Mouse (Mus musculus): ENCODE measurements around the gene Tbc1d14. TPM values are rescaled to one million over a fixed set of nuclear protein-coding genes. Genes with fewer than 3 reads are reported as not detected.

Tbc1d14 gene
- polyA plus RNA-seq, 1 experiment from 2014 or later, result 57.3 TPM

GRCm38 (mm10) chr5:36560490-36560889 lies 32.6 kb downstream of the Tbc1d14 start:
- Histone ChIP-seq H3K4me1 (no peaks in the 10 kb centered on the region), H3K4me2 (replicated peaks) (no peak overlapping the region), H3K9ac (no peak overlapping the region), H3K27ac (no peak overlapping the region), H3K9me3 (no peaks in the 10 kb centered on the region), H3K36me3 (no peaks in the 10 kb centered on the region), H3K4me3 (no peak overlapping the region), H3K27me3 (replicated peaks) (no peaks in the 10 kb centered on the region)
- no peak for ATAC-seq (ENCODE audit: low FRiP score, low read depth)
- 95% methylated on average over 4 of the region's 4 CpGs for WGBS

DNA sequence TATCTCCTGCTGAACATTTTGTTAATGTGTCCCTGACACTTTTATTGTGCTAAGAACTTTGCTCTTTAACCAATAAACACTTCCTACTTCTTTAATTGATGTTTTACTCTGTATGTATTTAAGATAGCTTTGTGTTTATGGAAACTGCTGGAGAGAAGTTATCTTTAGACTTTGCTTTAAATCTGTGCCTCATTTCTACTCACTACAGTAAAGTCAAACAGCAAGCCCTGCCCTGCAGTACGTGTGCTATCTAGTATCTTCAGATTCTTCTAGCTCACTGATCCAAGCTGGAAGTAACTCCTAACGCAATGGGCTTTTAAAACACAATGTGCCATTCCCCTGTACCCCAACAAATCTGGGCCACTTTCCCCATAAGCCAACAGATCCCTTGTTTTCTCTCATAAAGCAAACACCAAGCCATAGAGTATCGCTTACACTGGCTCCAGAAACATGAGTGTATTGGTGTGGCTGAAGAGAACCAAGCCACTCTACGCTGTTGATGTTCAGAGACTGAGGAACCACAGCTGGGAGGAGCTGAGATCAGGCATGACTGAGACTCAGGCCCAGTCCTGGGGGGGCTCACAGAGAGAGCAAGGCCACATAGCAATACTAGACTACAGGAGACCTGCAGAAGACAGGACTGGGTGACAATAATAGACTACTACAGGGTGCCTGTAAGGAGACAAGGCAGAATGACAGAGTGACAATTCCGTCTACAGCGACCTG lies 33.4 kb downstream of the Tbc1d14 start:
- Histone ChIP-seq H3K4me1 (no peaks in the 10 kb centered on the region), H3K4me2 (replicated peaks) (no peak overlapping the region), H3K9me3 (no peaks in the 10 kb centered on the region), H3K4me3 (no peak overlapping the region), H3K27ac (no peak overlapping the region), H3K9ac (no peak overlapping the region), H3K27me3 (replicated peaks) (no peaks in the 10 kb centered on the region), H3K36me3 (no peaks in the 10 kb centered on the region)
- 92% methylated on average over 6 of the region's 6 CpGs for WGBS
- ATAC-seq (ENCODE audit: low FRiP score, low read depth), result no peak

DNA sequence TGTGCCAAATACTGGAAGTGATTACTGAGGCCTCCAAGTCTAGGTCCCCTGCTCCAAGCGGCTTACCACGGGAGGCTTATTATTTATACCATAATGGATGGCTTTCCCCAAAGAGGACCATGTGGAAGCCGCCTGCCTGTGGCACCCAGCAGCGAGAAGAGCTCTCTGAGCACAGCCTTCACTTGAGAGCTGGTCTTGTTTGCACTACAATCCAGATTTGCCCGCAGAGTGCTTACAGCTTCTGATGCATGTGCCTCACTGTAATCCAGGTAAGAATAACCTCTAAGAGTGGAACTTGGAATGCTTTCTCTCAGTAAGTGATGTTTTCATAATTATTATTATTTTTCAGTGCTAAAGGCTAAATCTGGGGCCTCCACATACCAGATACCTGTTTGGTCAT lies 34.0 kb downstream of the Tbc1d14 start:
- no peaks in the 10 kb centered on the region for H3K9me3 ChIP-seq

GRCm38 (mm10) chr5:36558526-36558925 lies 34.5 kb downstream of the Tbc1d14 start:
- no peak overlapping the region for H3K4me3 ChIP-seq
- H3K9ac ChIP-seq, result no peak overlapping the region
- H3K9me3 ChIP-seq, result no peaks in the 10 kb centered on the region
- no peak for ATAC-seq (ENCODE audit: low FRiP score, low read depth)
- H3K36me3 ChIP-seq, result no peaks in the 10 kb centered on the region
- no peak overlapping the region for H3K4me2 ChIP-seq (replicated peaks)
- H3K27me3 ChIP-seq (replicated peaks), result no peaks in the 10 kb centered on the region
- no peaks in the 10 kb centered on the region for H3K4me1 ChIP-seq
- H3K27ac ChIP-seq, result no peak overlapping the region
- 86% methylated on average over 2 of the region's 2 CpGs for WGBS

More for the DNA sequence above, 34.0 kb downstream of the Tbc1d14 start:
- 82% methylated on average over 5 of the region's 5 CpGs for whole genome bisulfite sequencing
- H3K27me3 ChIP-seq (replicated peaks), result no peaks in the 10 kb centered on the region
- H3K27ac ChIP-seq, result no peak overlapping the region
- no peak overlapping the region for H3K9ac ChIP-seq
- H3K4me1 ChIP-seq, result no peaks in the 10 kb centered on the region
- H3K4me3 ChIP-seq, result no peak overlapping the region
- ATAC-seq (ENCODE audit: low FRiP score, low read depth), result no peak
- H3K36me3 ChIP-seq, result no peaks in the 10 kb centered on the region
- no peak overlapping the region for H3K4me2 ChIP-seq (replicated peaks)

GRCm38 (mm10) chr5:36557584-36558308 lies 35.3 kb downstream of the Tbc1d14 start:
- Histone ChIP-seq H3K9ac (no peak overlapping the region), H3K4me3 (no peak overlapping the region), H3K4me2 (replicated peaks) (no peak overlapping the region), H3K9me3 (no peaks in the 10 kb centered on the region), H3K36me3 (no peaks in the 10 kb centered on the region), H3K27ac (no peak overlapping the region), H3K27me3 (replicated peaks) (no peaks in the 10 kb centered on the region), H3K4me1 (no peaks in the 10 kb centered on the region)
- ATAC-seq (ENCODE audit: low FRiP score, low read depth), result no peak
- 40% methylated on average over 7 of the region's 7 CpGs for WGBS

DNA sequence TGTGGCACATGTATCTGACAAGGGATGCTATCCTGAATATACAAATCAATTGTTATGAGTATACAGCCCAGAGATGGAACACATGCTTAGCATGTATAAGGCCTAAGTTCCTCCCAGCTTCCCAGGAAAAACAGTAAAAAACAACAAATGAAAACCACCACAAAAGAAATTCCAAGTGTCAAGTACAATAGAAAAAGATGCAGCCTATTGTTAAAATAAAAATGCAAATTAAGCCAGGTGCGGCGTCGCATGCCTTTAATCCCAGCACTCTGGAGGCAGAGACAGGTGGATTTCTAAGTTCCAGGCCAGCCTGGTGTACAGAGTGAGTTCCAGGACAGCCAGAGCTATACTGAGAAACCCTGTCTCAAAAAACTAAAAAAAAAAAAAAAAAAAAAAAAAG lies 36.2 kb downstream of the Tbc1d14 start:
- Histone ChIP-seq H3K36me3 (no peaks in the 10 kb centered on the region), H3K9ac (no peak overlapping the region), H3K4me3 (no peak overlapping the region), H3K27me3 (replicated peaks) (no peaks in the 10 kb centered on the region), H3K4me1 (no peaks in the 10 kb centered on the region), H3K9me3 (no peaks in the 10 kb centered on the region), H3K4me2 (replicated peaks) (no peak overlapping the region), H3K27ac (no peak overlapping the region)
- no peak for ATAC-seq (ENCODE audit: low FRiP score, low read depth)
- 68% methylated on average over 3 of the region's 3 CpGs for WGBS

GRCm38 (mm10) chr5:36556289-36556688 lies 36.8 kb downstream of the Tbc1d14 start:
- no peak overlapping the region for H3K4me3 ChIP-seq
- no peaks in the 10 kb centered on the region for H3K4me1 ChIP-seq
- H3K9ac ChIP-seq, result no peak overlapping the region
- no peaks in the 10 kb centered on the region for H3K36me3 ChIP-seq
- H3K27me3 ChIP-seq (replicated peaks), result no peaks in the 10 kb centered on the region
- no peak overlapping the region for H3K4me2 ChIP-seq (replicated peaks)
- WGBS, result 66% methylated on average over 4 of the region's 4 CpGs
- no peaks in the 10 kb centered on the region for H3K9me3 ChIP-seq
- no peak overlapping the region for H3K27ac ChIP-seq
- no peak for ATAC-seq (ENCODE audit: low FRiP score, low read depth)

- no peak overlapping the region for H3K4me2 ChIP-seq (replicated peaks)
- WGBS, result 78% methylated on average over 5 of the region's 5 CpGs
Measured at GRCm38 (mm10) chr5:36554496-36554895, 38.6 kb downstream of the Tbc1d14 start.

DNA sequence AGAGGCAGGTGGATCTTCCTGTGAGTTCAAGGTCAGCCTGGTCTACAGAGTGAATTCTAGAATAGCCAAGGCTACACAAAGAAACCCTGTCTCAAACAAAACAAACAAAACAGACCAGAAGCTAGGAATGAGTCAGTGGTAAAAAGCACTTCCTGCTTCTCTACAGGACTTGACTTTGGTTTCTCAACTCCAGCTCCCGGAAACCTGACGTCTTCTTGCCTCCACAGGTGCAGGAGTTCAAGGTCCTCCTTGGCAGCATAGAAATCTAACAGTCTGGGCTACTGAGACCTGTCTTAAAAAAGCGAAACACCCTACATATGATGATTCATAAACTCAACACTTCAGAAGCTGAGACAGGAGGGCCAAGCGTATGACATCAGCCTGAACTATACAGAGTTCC lies 39.2 kb downstream of the Tbc1d14 start:
- H3K4me1 ChIP-seq, result no peaks in the 10 kb centered on the region
- H3K4me3 ChIP-seq, result no peak overlapping the region
- H3K9me3 ChIP-seq, result no peaks in the 10 kb centered on the region
- H3K9ac ChIP-seq, result no peak overlapping the region
- H3K27me3 ChIP-seq (replicated peaks), result no peaks in the 10 kb centered on the region
- WGBS, result 90% methylated on average over 4 of the region's 4 CpGs
- ATAC-seq (ENCODE audit: low FRiP score, low read depth), result no peak
- no peaks in the 10 kb centered on the region for H3K36me3 ChIP-seq
- no peak overlapping the region for H3K27ac ChIP-seq
- H3K4me2 ChIP-seq (replicated peaks), result no peak overlapping the region

More at GRCm38 (mm10) chr5:36554496-36554895, 38.6 kb downstream of the Tbc1d14 start:
- no peaks in the 10 kb centered on the region for H3K4me1 ChIP-seq
- no peaks in the 10 kb centered on the region for H3K9me3 ChIP-seq
- ATAC-seq (ENCODE audit: low FRiP score, low read depth), result no peak
- no peak overlapping the region for H3K9ac ChIP-seq
- H3K27me3 ChIP-seq (replicated peaks), result no peaks in the 10 kb centered on the region
- no peak overlapping the region for H3K27ac ChIP-seq
- no peak overlapping the region for H3K4me3 ChIP-seq
- no peaks in the 10 kb centered on the region for H3K36me3 ChIP-seq

GRCm38 (mm10) chr5:36553056-36553606 lies 39.9 kb downstream of the Tbc1d14 start:
- 96% methylated on average over 2 of the region's 2 CpGs for WGBS
- no peak overlapping the region for H3K27ac ChIP-seq
- H3K27me3 ChIP-seq (replicated peaks), result no peaks in the 10 kb centered on the region
- no peaks in the 10 kb centered on the region for H3K36me3 ChIP-seq
- no peak overlapping the region for H3K4me2 ChIP-seq (replicated peaks)
- ATAC-seq (ENCODE audit: low FRiP score, low read depth), result no peak
- no peak overlapping the region for H3K9ac ChIP-seq
- no peaks in the 10 kb centered on the region for H3K4me1 ChIP-seq
- no peak overlapping the region for H3K4me3 ChIP-seq
- no peaks in the 10 kb centered on the region for H3K9me3 ChIP-seq

- no peak for ATAC-seq (ENCODE audit: low FRiP score, low read depth)
- Histone ChIP-seq H3K9me3 (no peaks in the 10 kb centered on the region), H3K27ac (no peak overlapping the region), H3K4me1 (no peaks in the 10 kb centered on the region), H3K4me2 (replicated peaks) (no peak overlapping the region), H3K27me3 (replicated peaks) (no peaks in the 10 kb centered on the region), H3K36me3 (no peaks in the 10 kb centered on the region), H3K9ac (no peak overlapping the region), H3K4me3 (no peak overlapping the region)
- WGBS, result 91% methylated on average over 4 of the region's 4 CpGs
Measured at GRCm38 (mm10) chr5:36552391-36552790, 40.7 kb downstream of the Tbc1d14 start.

DNA sequence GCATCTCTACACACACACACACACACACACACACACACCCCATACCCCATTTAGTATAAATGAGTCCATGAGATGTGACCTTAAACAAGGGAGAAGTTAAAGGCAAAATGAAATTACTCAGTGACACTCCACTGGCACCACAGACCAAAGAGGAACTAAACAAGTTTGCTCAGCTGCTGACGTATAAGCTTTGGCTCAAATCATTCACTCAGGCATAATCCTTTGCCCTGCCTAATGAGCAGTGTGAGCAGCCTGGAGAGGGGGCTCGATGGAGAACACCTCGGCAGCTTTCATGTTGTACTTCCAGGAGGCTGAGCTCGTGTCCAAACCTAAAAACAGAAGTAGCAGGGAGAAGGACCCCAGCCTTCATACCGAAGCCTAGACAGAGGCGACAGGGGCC lies 43.8 kb downstream of the Tbc1d14 start:
- Histone ChIP-seq H3K27ac (no peak overlapping the region), H3K9ac (no peak overlapping the region), H3K4me2 (replicated peaks) (no peak overlapping the region), H3K27me3 (replicated peaks) (no peaks in the 10 kb centered on the region), H3K9me3 (no peaks in the 10 kb centered on the region), H3K36me3 (no peaks in the 10 kb centered on the region), H3K4me3 (no peak overlapping the region), H3K4me1 (no peaks in the 10 kb centered on the region)
- 79% methylated on average over 6 of the region's 6 CpGs for WGBS
- ATAC-seq (ENCODE audit: low FRiP score, low read depth), result no peak
